22 mouse cellular contexts compared by ENCODE assay signal in the genomic region with DNA sequence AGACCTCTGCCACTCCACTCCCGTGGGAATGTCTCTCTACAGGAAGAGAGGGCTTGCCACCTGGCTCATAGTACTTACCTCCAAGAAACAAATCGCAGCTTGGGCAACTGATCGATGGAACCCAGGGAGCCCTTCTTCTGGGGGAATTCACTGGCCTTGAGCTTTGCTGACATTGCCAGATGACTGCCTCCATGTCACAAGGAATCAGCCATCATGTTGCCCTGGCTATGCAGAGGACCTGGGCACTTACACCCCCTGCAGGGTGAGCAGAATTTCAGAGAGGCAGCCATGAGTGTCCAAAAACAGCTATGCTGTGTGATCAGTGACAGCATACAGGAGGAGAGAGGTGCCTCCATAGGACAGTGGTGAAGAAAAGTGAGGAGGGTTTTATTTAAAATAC. TPM values are rescaled to one million over a fixed set of nuclear protein-coding genes. Genes with fewer than 3 reads are reported as not detected.
"Had no signal": no experiment of that assay in that cellular context is flagged by ENCODE, and none has a peak within 500 bp of the region (broad histone marks: within the 10 kb centered on the region; RNA-seq: fewer than 3 reads in every experiment).

No protein-coding gene starts in this region.

- H3K27me3 ChIP-seq: lung, embryonic 15.5 days; neural tube, embryonic 12.5 days; stomach, embryonic 15.5 days had no signal

- H3K9me3 ChIP-seq: lung, embryonic 15.5 days; neural tube, embryonic 12.5 days; stomach, embryonic 15.5 days had no signal

- ATAC-seq: liver, postnatal 0 days; lung, postnatal 0 days; midbrain, embryonic 16.5 days had no signal

- DNase-seq: liver, postnatal 0 days; lung, adult 2 months; lung, postnatal 14 days; lung, postnatal 36 days; midbrain, embryonic 14.5 days; right cerebral cortex, postnatal 14 days; thymus, adult 2 months; thymus, postnatal 25 days; thymus, postnatal 4 days had no signal

- H3K9ac ChIP-seq: liver, embryonic 15.5 days; liver, postnatal 0 days; lung, embryonic 15.5 days; neural tube, embryonic 12.5 days; stomach, embryonic 15.5 days had no signal

- H3K27ac ChIP-seq: liver, embryonic 15.5 days; lung, embryonic 15.5 days; macrophage; neural tube, embryonic 12.5 days; stomach, embryonic 15.5 days; stomach, postnatal 0 days had no signal

- H3K4me2 ChIP-seq: liver, embryonic 15.5 days; lung, embryonic 15.5 days; midbrain, embryonic 11.5 days; neural tube, embryonic 12.5 days; stomach, embryonic 15.5 days had no signal

- H3K36me3 ChIP-seq: liver, embryonic 15.5 days; lung, embryonic 15.5 days; neural tube, embryonic 12.5 days; stomach, embryonic 15.5 days had no signal

- H3K4me1 ChIP-seq: liver, embryonic 15.5 days; megakaryocyte, embryonic 14.5 days; neural tube, embryonic 12.5 days; stomach, embryonic 15.5 days had no signal

- H3K4me3 ChIP-seq: liver, embryonic 15.5 days; lung, embryonic 15.5 days; megakaryocyte, embryonic 14.5 days; neural tube, embryonic 12.5 days; stomach, embryonic 15.5 days had no signal

RNA-seq across cellular contexts. Expression of a gene that starts 48.2 kb away (rescaled TPM):
- total RNA-seq: megakaryocyte progenitor cell, adult 5-6 weeks; monocyte, adult 5-6 weeks; neutrophil, adult 5-6 weeks had no signal
- polyA plus RNA-seq: liver, postnatal 0 days; macrophage had no signal
